Mouse (Mus musculus): ENCODE results near the gene Sall2.
"Not testable (repeated sequence)": the region's sequence is repeated elsewhere in the genome, so short reads cannot be mapped to it uniquely, and the experiment has no call there.

Sall2 gene

GRCm38 (mm10) chr14:52327910-52328812 is at the start of gene Sall2:
TSS of gene Sall2 (minus strand) at chr14:52328762.
- DNase-seq = no peak

GRCm38 (mm10) chr14:52368741-52369140 is 40.2 kb upstream of the Sall2 start:
- DNase-seq = no peak

GRCm38 (mm10) chr14:52356308-52356707 is 27.7 kb upstream of the Sall2 start, which contains the start of gene Olfr1513:
TSS of gene Olfr1513 (minus strand) at chr14:52356408.
- no peak for DNase-seq

GRCm38 (mm10) chr14:52339512-52339852 is 10.9 kb upstream of the Sall2 start:
- DNase-seq = no peak

- DNase-seq = peak; percentile 76
These were observed 10.4 kb upstream of the Sall2 start for GRCm38 (mm10) chr14:52338751-52339511.

GRCm38 (mm10) chr14:52332171-52332570 is 3.6 kb upstream of the Sall2 start:
- no peak for DNase-seq

- no peak for DNase-seq
These were observed 2.6 kb upstream of the Sall2 start for GRCm38 (mm10) chr14:52331069-52331750.

GRCm38 (mm10) chr14:52327375-52327901 is 1.1 kb downstream of the Sall2 start:
- DNase-seq = no peak

GRCm38 (mm10) chr14:52325890-52326289 is 2.7 kb downstream of the Sall2 start:
- DNase-seq = no peak

GRCm38 (mm10) chr14:52319361-52319760 is 9.2 kb downstream of the Sall2 start:
- no peak for DNase-seq

GRCm38 (mm10) chr14:52316441-52317225 is 11.9 kb downstream of the Sall2 start:
- DNase-seq = no peak

GRCm38 (mm10) chr14:52315792-52316440 is 12.6 kb downstream of the Sall2 start:
- peak; percentile 72 for DNase-seq

- no peak for DNase-seq
These were observed 13.2 kb downstream of the Sall2 start for GRCm38 (mm10) chr14:52315283-52315780.

- no peak for DNase-seq
These were observed 13.8 kb downstream of the Sall2 start for GRCm38 (mm10) chr14:52314808-52315150.

- DNase-seq = no peak
These were observed 14.4 kb downstream of the Sall2 start for GRCm38 (mm10) chr14:52313931-52314807.

GRCm38 (mm10) chr14:52310906-52311305 is 17.7 kb downstream of the Sall2 start:
- DNase-seq = no peak

- not testable (repeated sequence) for DNase-seq
These were observed 18.2 kb downstream of the Sall2 start for GRCm38 (mm10) chr14:52310343-52310742.

GRCm38 (mm10) chr14:52306100-52306499 is 22.5 kb downstream of the Sall2 start:
- DNase-seq = no peak

GRCm38 (mm10) chr14:52304644-52305271 is 23.8 kb downstream of the Sall2 start, which contains the start of gene Mettl3:
TSS of gene Mettl3 (minus strand) at chr14:52305128.
- peak; percentile 93 for DNase-seq

GRCm38 (mm10) chr14:52303517-52303916 is 25.0 kb downstream of the Sall2 start:
- not testable (repeated sequence) for DNase-seq

Data from lung, postnatal 14 days (tissue).